Mouse (Mus musculus): Measurements from ENCODE around the gene Ddx19a. TPM values are rescaled to one million over a fixed set of nuclear protein-coding genes. Genes with fewer than 3 reads are reported as not detected.
"Not testable (repeated sequence)": the region's sequence is repeated elsewhere in the genome, so short reads cannot be mapped to it uniquely, and the experiment has no call there.

The Ddx19a gene
- total RNA-seq, 2 experiments from 2014 or later, result 29.8 to 31.2 TPM

GRCm38 (mm10) chr8:110941453-110941948 lies 56.1 kb downstream of the Ddx19a start:
- peak; percentile 87 for DNase-seq
- intact Hi-C loops (cut with DNase I; ENCODE audit: low total_unique reads), result no loop called here

GRCm38 (mm10) chr8:110940682-110941452 lies 56.7 kb downstream of the Ddx19a start:
- DNase-seq, result no peak
- intact Hi-C loops (cut with DNase I; ENCODE audit: low total_unique reads), result no loop called here

- DNase-seq, result no peak
- intact Hi-C loops (cut with DNase I; ENCODE audit: low total_unique reads), result no loop called here
These were observed 58.6 kb downstream of the Ddx19a start for GRCm38 (mm10) chr8:110938882-110939589.

- peak; percentile 51 for DNase-seq
- intact Hi-C loops (cut with DNase I; ENCODE audit: low total_unique reads), result no loop called here
These were observed 61.4 kb downstream of the Ddx19a start for GRCm38 (mm10) chr8:110936217-110936616.

GRCm38 (mm10) chr8:110933272-110933671 lies 64.3 kb downstream of the Ddx19a start:
- DNase-seq, result no peak
- intact Hi-C loops (cut with DNase I; ENCODE audit: low total_unique reads), result no loop called here

GRCm38 (mm10) chr8:110932444-110932843 lies 65.2 kb downstream of the Ddx19a start:
- no peak for DNase-seq

GRCm38 (mm10) chr8:110931176-110931939 lies 66.2 kb downstream of the Ddx19a start:
- DNase-seq, result peak; percentile 88
- intact Hi-C loops (cut with DNase I; ENCODE audit: low total_unique reads), result no loop called here

More at GRCm38 (mm10) chr8:110932444-110932843, 65.2 kb downstream of the Ddx19a start:
- intact Hi-C loops (cut with DNase I; ENCODE audit: low total_unique reads), result no loop called here

GRCm38 (mm10) chr8:110929672-110930071 lies 67.9 kb downstream of the Ddx19a start:
- DNase-seq; intact Hi-C loops (cut with DNase I; ENCODE audit: low total_unique reads): not testable (repeated sequence)

GRCm38 (mm10) chr8:110929066-110929465 lies 68.5 kb downstream of the Ddx19a start:
- intact Hi-C loops (cut with DNase I; ENCODE audit: low total_unique reads), result no loop called here
- no peak for DNase-seq

- intact Hi-C loops (cut with DNase I; ENCODE audit: low total_unique reads), result no loop called here
- DNase-seq, result no peak
These were observed 69.2 kb downstream of the Ddx19a start for GRCm38 (mm10) chr8:110928435-110928834.

- intact Hi-C loops (cut with DNase I; ENCODE audit: low total_unique reads), result no loop called here
- DNase-seq, result no peak
These were observed 70.9 kb downstream of the Ddx19a start for GRCm38 (mm10) chr8:110926690-110927089.

- no peak for DNase-seq
- intact Hi-C loops (cut with DNase I; ENCODE audit: low total_unique reads), result no loop called here
These were observed 71.9 kb downstream of the Ddx19a start for GRCm38 (mm10) chr8:110925691-110926140.

Small RNA genes within 50 kb of the gene (microRNA-seq; reads per million reads assigned to microRNA genes)
- 0 reads per million in 2 experiments for gene Gm24103
- 0.32 to 0.50 reads per million in 2 experiments for gene Mir3473d

Other genes with a start within 250 kb of the Ddx19a start
- 10 to 100 TPM; 15.6 to 20.0 TPM for gene Il34, start 191.9 kb downstream of the Ddx19a start, total RNA-seq (2021)
- gene Cog4, start 151.2 kb downstream of the Ddx19a start, total RNA-seq (2021), result 10 to 100 TPM; 38.9 to 44.1 TPM
- gene Sf3b3, start 151.0 kb downstream of the Ddx19a start, total RNA-seq (2021), result 10 to 100 TPM; 24.2 to 29.3 TPM
- gene Fuk, start 95.3 kb downstream of the Ddx19a start, total RNA-seq (2021), result 1 to 10 TPM; 3.3 to 4.1 TPM
- gene St3gal2, start 77.9 kb downstream of the Ddx19a start, total RNA-seq (2021), result 10 to 100 TPM; 32.0 to 35.6 TPM
- gene Ddx19b, start 34.0 kb upstream of the Ddx19a start, total RNA-seq (2021), result 10 to 100 TPM in 1 of 2 experiments, 1 to 10 TPM in 1; 9.3 to 11.0 TPM
- 10 to 100 TPM; 46.3 to 53.3 TPM for gene Aars, start 35.3 kb upstream of the Ddx19a start, total RNA-seq (2021)
- not detected for gene Exosc6, start 58.5 kb upstream of the Ddx19a start, total RNA-seq (2021)
- gene Clec18a, start 94.6 kb upstream of the Ddx19a start, total RNA-seq (2021), result under 1 TPM; 0.53 to 0.96 TPM
- 10 to 100 TPM; 65.9 to 84.2 TPM for gene Pdpr, start 96.8 kb upstream of the Ddx19a start, total RNA-seq (2021)